Mouse (Mus musculus) bone marrow, adult 2 months (tissue): Measurements from ENCODE around the gene Txk. TPM values are rescaled to one million over a fixed set of nuclear protein-coding genes. Genes with fewer than 3 reads are reported as not detected.
A peak's percentile ranks its signal among the peaks of the same experiment; 100 is the strongest.

Experiments used
- H3K27ac ChIP-seq: fragments of 200-500 bp; 2 replicates; pipeline ENCODE4 v1.5.1; 2012; ENCODE audit warnings: low read depth, mild to moderate bottlenecking, control low read depth, inconsistent platforms, low read length; ENCODE audit not compliant: control insufficient read depth, poor library complexity, insufficient read depth
- H3K4me1 ChIP-seq: fragments of 200-500 bp; 2 replicates; pipeline ENCODE4 v1.6.1; 2011; ENCODE audit warnings: low read length; ENCODE audit not compliant: control insufficient read depth, insufficient read depth
- H3K4me3 ChIP-seq: fragments of 200-500 bp; replicated peaks from 2 replicates; pipeline ENCODE3; 2011; ENCODE audit warnings: mild to moderate bottlenecking, low read depth, low read length, control low read depth; ENCODE audit not compliant: control insufficient read depth
- CTCF ChIP-seq: fragments of 200-500 bp; IDR thresholded peaks from 2 replicates; pipeline ENCODE4 v1.5.1; 2011; ENCODE audit warnings: low read length, control low read depth; ENCODE audit not compliant: control insufficient read depth, insufficient read depth
- POLR2A ChIP-seq: fragments of 200-500 bp; IDR thresholded peaks from 2 replicates; pipeline ENCODE4 v1.6.1; 2011; ENCODE audit warnings: low read depth, mild to moderate bottlenecking, control low read depth, low read length, borderline replicate concordance; ENCODE audit not compliant: control insufficient read depth
- WGBS: fragments of 180-500 bp; shearing (Covaris S2); methylation state at CpG from one replicate; pipeline ENCODE4 v1.1.7; 2018; 5-methylcytosine and 5-hydroxymethylcytosine counted together
- polyA plus RNA-seq: library from polyadenylated mRNA; stranded (reverse); fragments of >200 nt; gene quantifications from 2 replicates; pipeline ENCODE4 v1.2.4, GENCODE M21; 2011; ENCODE audit warnings: low replicate concordance; ENCODE audit not compliant: missing spikeins, insufficient read depth, insufficient read length

The Txk gene
- polyA plus RNA-seq, 1 experiment: 2.5 TPM

DNA sequence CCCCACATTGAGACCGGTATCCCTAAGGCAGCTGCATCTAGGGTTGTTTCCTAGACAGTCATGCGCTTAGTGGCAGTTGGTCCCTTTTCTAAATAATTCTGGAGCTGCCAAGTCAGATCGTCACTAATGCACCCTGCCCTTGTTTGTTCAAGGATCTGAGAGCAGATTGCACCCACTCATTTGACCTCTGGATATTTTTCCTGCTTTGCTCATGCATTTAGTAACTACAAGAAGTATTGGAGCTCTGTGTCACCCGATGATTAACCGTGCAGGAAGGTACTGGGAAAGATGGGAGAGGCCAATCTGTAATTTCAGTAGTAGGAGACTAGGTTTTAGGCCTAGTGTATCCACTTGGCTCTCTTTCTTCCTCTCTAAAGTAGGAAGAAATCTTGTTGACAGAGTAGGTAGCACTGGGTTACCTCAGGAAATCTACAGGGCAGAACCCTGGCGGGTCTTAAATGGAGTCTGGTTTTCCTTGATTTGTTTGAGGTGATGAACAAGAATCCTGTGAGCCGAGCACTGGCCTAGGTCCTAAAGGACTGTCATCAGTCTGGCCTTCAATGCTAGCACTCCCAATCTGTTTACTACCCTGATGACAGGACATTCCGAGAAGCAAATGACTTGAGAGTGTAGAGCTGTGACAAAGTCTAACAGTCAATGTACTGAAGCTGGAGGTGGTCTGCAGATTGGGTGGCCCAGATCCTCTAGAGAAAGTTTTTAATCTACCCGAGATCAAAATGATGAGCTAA, 103.4 kb downstream of the Txk start:
- TF ChIP-seq CTCF (no peak), POLR2A (no peak)
- WGBS: 82% methylated on average over 9 of the region's 9 CpGs
- Histone ChIP-seq H3K4me1 (no peaks in the 10 kb centered on the region; the same call in 1 of the 2 replicates), H3K27ac (no peak overlapping the region), H3K4me3 (no peak overlapping the region)

DNA sequence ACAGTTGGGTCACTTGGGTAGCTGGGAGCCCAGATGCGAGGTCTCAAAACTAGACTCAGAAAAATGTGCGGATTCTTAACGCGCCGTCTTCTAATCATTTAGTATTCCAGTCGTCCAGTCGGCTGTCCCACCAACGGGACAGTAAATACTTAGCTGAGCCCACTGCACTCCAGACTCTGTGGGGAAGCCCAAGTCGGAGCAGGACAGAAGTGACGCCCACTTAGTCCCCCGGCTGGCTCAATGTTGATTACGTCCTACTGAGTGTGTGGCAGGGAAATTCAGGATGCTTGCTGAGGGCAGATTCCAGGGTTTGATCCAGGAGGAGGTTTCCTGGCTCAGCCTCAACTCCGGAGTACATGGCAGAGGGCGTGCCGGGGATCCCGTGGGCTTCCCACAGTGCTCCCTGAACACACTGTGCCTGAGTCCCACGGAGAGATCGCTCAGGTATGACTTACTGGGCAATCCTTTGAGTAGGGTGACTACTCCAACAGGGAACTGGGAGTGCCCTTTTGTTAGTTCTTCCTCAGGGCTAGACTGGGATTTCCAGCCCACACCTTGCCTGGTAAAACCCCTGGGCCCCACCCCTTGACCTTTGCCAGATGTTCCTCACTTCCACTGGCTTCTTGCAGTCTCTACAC, 104.5 kb downstream of the Txk start:
- Histone ChIP-seq H3K4me3 (peak overlapping the region; percentile 57), H3K27ac (no peak overlapping the region), H3K4me1 (no peaks in the 10 kb centered on the region; the same call in 1 of the 2 replicates)
- WGBS: 11% methylated on average over 18 of the region's 18 CpGs
- TF ChIP-seq POLR2A (no peak), CTCF (no peak)

DNA sequence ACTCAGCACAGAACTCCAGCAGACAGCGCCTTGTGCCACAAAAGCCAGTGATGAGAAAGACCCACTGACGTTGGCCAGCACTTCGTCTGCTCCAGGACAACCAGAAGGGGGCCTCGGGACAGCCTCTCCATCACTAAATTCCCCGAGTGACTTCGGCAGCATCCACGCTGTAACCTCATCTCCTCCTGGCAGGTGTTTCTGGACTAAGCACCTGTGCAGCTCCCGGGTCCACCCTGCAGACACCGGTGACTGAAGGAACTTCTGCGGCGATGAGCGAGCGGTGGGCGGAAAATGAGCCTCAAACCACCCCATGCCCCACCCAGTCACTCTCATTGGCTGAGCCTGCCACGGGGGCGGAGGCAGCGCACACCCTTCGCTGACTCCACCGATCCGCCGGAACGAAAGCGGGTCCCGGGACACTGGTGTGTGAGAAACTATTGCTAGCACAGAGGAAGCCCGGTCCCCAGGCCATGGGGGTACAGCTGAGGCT, 105.1 kb downstream of the Txk start, which contains the start of gene Nipal1:
Gene Nipal1 (plus strand): TSS at position 378 of the 490 bp plus-strand sequence.
- no peaks in the 10 kb centered on the region; the same call in 1 of the 2 replicates for H3K4me1 ChIP-seq
- H3K4me3 ChIP-seq: peak within 1 kb of the TSS; percentile 57
- no peak within 1 kb of the TSS for H3K27ac ChIP-seq
- WGBS: under 1% methylated on average over 25 of the region's 25 CpGs
- no peak for TF ChIP-seq CTCF
- no peak for TF ChIP-seq POLR2A

DNA sequence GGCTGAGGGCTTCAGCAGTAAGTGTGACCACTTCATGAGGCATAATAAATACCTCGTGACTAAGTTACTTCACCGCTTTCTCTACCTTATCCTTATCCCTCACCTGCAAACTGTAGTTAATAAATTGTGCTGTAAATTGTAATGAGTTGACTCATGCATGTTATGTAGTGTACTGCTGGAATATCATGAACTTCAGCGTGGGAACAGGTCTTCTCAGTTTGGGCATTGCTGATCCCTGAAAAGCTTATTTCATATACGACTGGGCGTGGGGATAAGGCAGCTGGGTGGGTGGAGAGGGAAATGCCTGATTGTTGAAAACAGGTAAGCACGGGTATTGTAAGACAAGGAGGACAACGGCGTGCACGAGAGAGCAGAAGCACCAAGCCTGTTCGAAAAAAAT, 105.6 kb downstream of the Txk start:
- 23% methylated on average over 10 of the region's 10 CpGs for WGBS
- H3K4me3 ChIP-seq: no peak overlapping the region
- no peak for TF ChIP-seq POLR2A
- TF ChIP-seq CTCF: no peak
- no peak overlapping the region for H3K27ac ChIP-seq
- no peaks in the 10 kb centered on the region; the same call in 1 of the 2 replicates for H3K4me1 ChIP-seq

DNA sequence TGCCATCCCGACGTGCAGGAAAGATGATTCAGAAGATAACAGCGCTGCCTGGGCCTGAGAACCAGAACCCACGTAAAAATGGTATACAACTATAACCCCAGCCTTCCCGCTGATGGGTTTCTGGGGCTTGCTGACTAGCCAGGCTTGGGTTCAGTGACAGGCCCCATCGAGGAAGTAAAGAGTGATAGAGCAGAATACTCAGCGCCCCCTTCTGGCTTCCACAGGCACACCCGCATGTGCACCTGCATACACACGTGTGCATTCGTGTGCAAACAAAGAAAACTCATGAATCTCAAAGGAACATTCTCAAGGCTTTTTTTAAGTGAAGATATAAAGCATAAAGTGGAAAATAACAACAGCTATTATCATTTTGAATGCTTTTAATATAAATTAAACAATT, 106.4 kb downstream of the Txk start:
- peak; percentile 59 for TF ChIP-seq CTCF
- no peak for TF ChIP-seq POLR2A
- Histone ChIP-seq H3K4me1 (no peaks in the 10 kb centered on the region; the same call in 1 of the 2 replicates), H3K27ac (no peak overlapping the region), H3K4me3 (no peak overlapping the region)
- 23% methylated on average over 10 of the region's 10 CpGs for WGBS

Other genes with a start within 250 kb of the Txk start
- not detected in 2 replicates for gene Corin, start 248.3 kb downstream of the Txk start, polyA plus RNA-seq
- 7.6 and 11.6 TPM in 2 replicates for gene Nfxl1, start 193.1 kb downstream of the Txk start, polyA plus RNA-seq
- gene Zar1, start 171.5 kb downstream of the Txk start, polyA plus RNA-seq: not detected in 2 replicates
- not detected in 2 replicates for gene Gm5868, start 165.2 kb downstream of the Txk start, polyA plus RNA-seq
- gene Cnga1, start 108.5 kb downstream of the Txk start, polyA plus RNA-seq: 0.60 TPM in 1 of 2 replicates, not detected in the other
- not detected in 2 replicates for gene Nipal1, start 105.0 kb downstream of the Txk start, polyA plus RNA-seq
- gene Tec, start 115.7 kb upstream of the Txk start, polyA plus RNA-seq: 16.8 and 39.4 TPM in 2 replicates
- 9.3 and 18.4 TPM in 2 replicates for gene Slain2, start 161.5 kb upstream of the Txk start, polyA plus RNA-seq
- not detected in 2 replicates for gene Gm10135, start 221.9 kb upstream of the Txk start, polyA plus RNA-seq